Mouse (Mus musculus) lung, adult 2 months (tissue): ENCODE data around the gene Vsx2.

Experiments used
- CTCF ChIP-seq: fragments of 200-500 bp; IDR thresholded peaks from 2 replicates; pipeline ENCODE4 v1.5.1; 2011; ENCODE audit warnings: mild to moderate bottlenecking, low read length, control low read depth; ENCODE audit not compliant: insufficient read depth
- POLR2A ChIP-seq: fragments of 200-500 bp; IDR thresholded peaks from 2 replicates; pipeline ENCODE4 v1.6.1; 2011; ENCODE audit warnings: low read depth, mild to moderate bottlenecking, control low read depth, low read length, borderline replicate concordance; ENCODE audit errors: extremely low read depth

- no peak for TF ChIP-seq CTCF
- TF ChIP-seq POLR2A = no peak
These were observed 45.2 kb upstream of the Vsx2 start for GRCm38 (mm10) chr12:84524147-84525050.
